Mouse (Mus musculus): ENCODE measurements around the gene Med12. TPM values are rescaled to one million over a fixed set of nuclear protein-coding genes. Genes with fewer than 3 reads are reported as not detected.

Med12 gene
- polyA plus RNA-seq, 1 experiment from 2014 or later = 43.1 TPM

DNA sequence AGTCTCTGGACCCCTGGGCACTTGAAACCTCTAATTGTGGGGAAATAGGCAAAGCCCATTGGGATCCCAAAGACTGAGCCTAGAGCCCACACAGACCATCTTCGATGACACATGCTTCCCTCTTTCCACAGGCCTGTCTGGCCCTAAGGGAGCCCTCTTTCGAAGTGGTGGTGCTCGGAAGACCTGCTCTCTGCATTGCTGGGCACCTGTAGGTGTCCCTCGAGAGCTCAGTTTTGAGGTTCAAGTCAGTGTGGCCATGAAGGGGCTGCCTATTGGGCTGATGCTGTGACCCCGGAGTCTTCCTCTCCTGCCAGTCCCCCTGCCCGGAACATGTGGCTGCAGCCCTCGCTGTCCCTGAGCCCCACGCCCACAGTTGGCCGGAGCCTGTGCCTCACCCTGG is 27.8 kb downstream of the Med12 start:
- Histone ChIP-seq H3K36me3 (peaks cover 12% of the 10 kb centered on the region), H3K9me3 (no peaks in the 10 kb centered on the region), H3K4me3 (no peak overlapping the region), H3K9ac (no peak overlapping the region), H3K4me2 (replicated peaks) (peak overlapping the region; percentile 62), H3K27ac (no peak overlapping the region; the same call in 1 of the 2 replicates), H3K4me1 (peaks cover 28% of the 10 kb centered on the region), H3K27me3 (peaks cover 16% of the 10 kb centered on the region)
- no peak for ATAC-seq (ENCODE audit: low FRiP score, low read depth)
- 77% methylated on average over 9 of the region's 9 CpGs for whole genome bisulfite sequencing

DNA sequence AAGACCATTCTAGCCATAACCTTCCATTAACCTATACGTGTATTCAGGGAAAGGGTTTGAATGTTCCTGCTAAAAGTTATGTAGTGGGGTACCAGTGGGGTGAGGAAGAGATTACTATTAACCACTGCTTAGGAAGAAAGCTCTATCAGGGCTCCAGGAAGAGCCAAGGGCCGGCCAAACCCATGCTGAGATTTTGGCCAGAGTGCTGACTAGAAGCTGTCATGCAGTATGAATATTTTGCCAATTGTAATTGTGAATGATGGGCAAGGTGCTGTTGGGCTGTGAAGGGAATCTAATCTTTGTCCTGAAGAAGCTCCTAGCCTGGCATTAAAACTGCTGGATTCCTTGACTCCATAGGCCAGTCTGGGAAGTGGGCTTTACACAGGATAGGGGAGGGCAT is 30.8 kb downstream of the Med12 start:
- H3K27me3 ChIP-seq = peaks cover 25% of the 10 kb centered on the region

GRCm38 (mm10) chrX:101309299-101309698 is 35.5 kb downstream of the Med12 start:
- Histone ChIP-seq H3K4me1 (no peaks in the 10 kb centered on the region), H3K27ac (no peak overlapping the region), H3K9me3 (no peaks in the 10 kb centered on the region), H3K9ac (no peak overlapping the region), H3K36me3 (peaks cover 10% of the 10 kb centered on the region), H3K4me3 (no peak overlapping the region), H3K4me2 (replicated peaks) (no peak overlapping the region), H3K27me3 (peaks cover 26% of the 10 kb centered on the region; the same call in 1 of the 2 replicates)
- WGBS = 92% methylated on average over 5 of the region's 5 CpGs
- no peak for ATAC-seq (ENCODE audit: low FRiP score, low read depth)

More for the DNA sequence above, 30.8 kb downstream of the Med12 start:
- Histone ChIP-seq H3K36me3 (peaks cover 6% of the 10 kb centered on the region; the same call in 1 of the 2 replicates), H3K27ac (no peak overlapping the region), H3K9ac (no peak overlapping the region), H3K4me2 (replicated peaks) (no peak overlapping the region), H3K4me3 (no peak overlapping the region), H3K4me1 (peaks cover 28% of the 10 kb centered on the region), H3K9me3 (no peaks in the 10 kb centered on the region)
- ATAC-seq (ENCODE audit: low FRiP score, low read depth) = no peak
- 50% methylated on average over 2 of the region's 2 CpGs for WGBS

DNA sequence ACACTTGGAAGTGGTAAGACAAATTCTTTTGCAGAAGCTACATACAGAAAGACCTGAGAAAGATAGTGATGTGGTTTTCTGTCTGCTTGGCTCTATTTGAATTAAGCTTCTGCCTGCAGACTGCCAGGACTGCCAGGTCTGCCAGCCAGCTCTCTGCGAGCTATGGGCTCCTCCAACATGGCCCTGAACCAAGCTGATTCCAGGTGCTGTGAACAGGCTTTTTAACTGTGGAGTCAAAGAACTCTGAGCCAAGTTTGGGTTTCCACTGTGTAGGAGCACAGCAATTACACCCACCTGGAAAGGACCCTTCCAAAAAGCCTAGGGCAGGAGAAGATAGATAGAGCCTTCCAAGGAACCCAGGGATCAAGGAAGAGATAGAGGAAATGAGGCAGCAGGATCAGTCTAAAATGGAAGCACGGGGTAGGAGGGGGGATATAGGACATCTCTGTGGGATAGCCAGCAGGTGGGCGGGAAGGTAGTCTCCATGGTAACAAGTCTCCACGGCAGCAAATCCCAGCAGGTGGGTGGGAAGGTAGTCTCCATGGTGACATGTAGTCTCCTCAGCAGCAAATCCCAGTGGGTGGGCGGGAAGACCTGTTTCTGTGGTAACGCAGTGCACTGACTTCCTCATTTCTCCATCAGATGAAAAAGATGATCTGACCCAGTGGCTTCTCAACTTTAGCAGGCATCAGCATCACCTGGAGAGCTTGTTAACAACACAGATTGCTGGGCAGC is 40.0 kb downstream of the Med12 start:
- H3K27me3 ChIP-seq = peaks cover 10% of the 10 kb centered on the region; the same call in 1 of the 2 replicates
- no peak for ATAC-seq (ENCODE audit: low FRiP score, low read depth)
- no peak overlapping the region for H3K4me2 ChIP-seq (replicated peaks)
- peaks cover 16% of the 10 kb centered on the region for H3K36me3 ChIP-seq
- no peak overlapping the region for H3K9ac ChIP-seq
- H3K9me3 ChIP-seq = no peaks in the 10 kb centered on the region
- H3K27ac ChIP-seq = no peak overlapping the region
- WGBS = 38% methylated on average over 6 of the region's 6 CpGs
- H3K4me3 ChIP-seq = no peak overlapping the region
- no peaks in the 10 kb centered on the region for H3K4me1 ChIP-seq

GRCm38 (mm10) chrX:101319775-101320174 is 45.9 kb downstream of the Med12 start:
- Histone ChIP-seq H3K4me1 (no peaks in the 10 kb centered on the region), H3K4me2 (replicated peaks) (no peak overlapping the region), H3K27ac (no peak overlapping the region), H3K36me3 (peaks cover 23% of the 10 kb centered on the region), H3K9me3 (no peaks in the 10 kb centered on the region), H3K9ac (no peak overlapping the region), H3K4me3 (no peak overlapping the region), H3K27me3 (peaks cover 3% of the 10 kb centered on the region; the same call in 1 of the 2 replicates)
- no peak for ATAC-seq (ENCODE audit: low FRiP score, low read depth)
- 92% methylated on average over 12 of the region's 12 CpGs for WGBS

GRCm38 (mm10) chrX:101325989-101326899 is 52.4 kb downstream of the Med12 start:
- Histone ChIP-seq H3K4me1 (no peaks in the 10 kb centered on the region), H3K4me3 (no peak overlapping the region), H3K27me3 (peaks cover 3% of the 10 kb centered on the region; the same call in 1 of the 2 replicates), H3K4me2 (replicated peaks) (no peak overlapping the region), H3K36me3 (no peaks in the 10 kb centered on the region), H3K9me3 (no peaks in the 10 kb centered on the region), H3K9ac (no peak overlapping the region), H3K27ac (no peak overlapping the region)
- ATAC-seq (ENCODE audit: low FRiP score, low read depth) = no peak
- WGBS = 55% methylated on average over 8 of the region's 8 CpGs

GRCm38 (mm10) chrX:101329372-101330028 is 55.7 kb downstream of the Med12 start:
- no peaks in the 10 kb centered on the region for H3K36me3 ChIP-seq
- H3K4me2 ChIP-seq (replicated peaks) = 0 out of 2 replicates have a peak overlapping the region, but pooled peaks have one; percentile 14
- no peak for ATAC-seq (ENCODE audit: low FRiP score, low read depth)
- WGBS = 15% methylated on average over 8 of the region's 10 CpGs
- H3K4me3 ChIP-seq = no peak overlapping the region
- no peaks in the 10 kb centered on the region for H3K4me1 ChIP-seq
- peak overlapping the region; percentile 33; the same call in 1 of the 2 replicates for H3K27ac ChIP-seq
- H3K9me3 ChIP-seq = no peaks in the 10 kb centered on the region
- no peak overlapping the region for H3K9ac ChIP-seq
- H3K27me3 ChIP-seq = peaks cover 11% of the 10 kb centered on the region; the same call in 1 of the 2 replicates

DNA sequence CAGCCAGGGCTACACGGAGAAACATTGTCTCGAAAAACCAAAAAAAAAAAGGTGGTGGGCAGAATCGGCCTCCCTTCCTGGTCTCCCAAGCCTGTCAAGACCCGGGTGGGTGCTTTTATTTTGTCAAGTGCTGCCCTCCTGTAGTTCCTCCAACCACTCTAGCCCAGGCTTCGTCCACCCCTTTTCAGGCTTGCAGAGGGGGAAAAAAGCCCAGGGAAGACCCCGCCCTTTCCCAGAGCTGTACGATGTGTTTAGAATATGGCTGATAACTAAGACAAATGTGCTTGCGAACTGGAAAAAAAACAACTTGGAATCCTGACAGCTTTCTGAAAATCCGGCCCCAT is 58.2 kb downstream of the Med12 start:
- Histone ChIP-seq H3K4me3 (peak overlapping the region; percentile 37), H3K27me3 (peaks cover 11% of the 10 kb centered on the region; the same call in 1 of the 2 replicates), H3K4me1 (no peaks in the 10 kb centered on the region), H3K9me3 (no peaks in the 10 kb centered on the region), H3K4me2 (replicated peaks) (peak overlapping the region; percentile 54), H3K9ac (peak overlapping the region; percentile 43; the same call in 1 of the 2 replicates), H3K36me3 (no peaks in the 10 kb centered on the region), H3K27ac (peak overlapping the region; percentile 89)
- 0 out of 2 replicates have a peak, but pooled peaks have one; percentile 37 for ATAC-seq (ENCODE audit: low FRiP score, low read depth)
- WGBS = 41% methylated on average over 9 of the region's 9 CpGs

DNA sequence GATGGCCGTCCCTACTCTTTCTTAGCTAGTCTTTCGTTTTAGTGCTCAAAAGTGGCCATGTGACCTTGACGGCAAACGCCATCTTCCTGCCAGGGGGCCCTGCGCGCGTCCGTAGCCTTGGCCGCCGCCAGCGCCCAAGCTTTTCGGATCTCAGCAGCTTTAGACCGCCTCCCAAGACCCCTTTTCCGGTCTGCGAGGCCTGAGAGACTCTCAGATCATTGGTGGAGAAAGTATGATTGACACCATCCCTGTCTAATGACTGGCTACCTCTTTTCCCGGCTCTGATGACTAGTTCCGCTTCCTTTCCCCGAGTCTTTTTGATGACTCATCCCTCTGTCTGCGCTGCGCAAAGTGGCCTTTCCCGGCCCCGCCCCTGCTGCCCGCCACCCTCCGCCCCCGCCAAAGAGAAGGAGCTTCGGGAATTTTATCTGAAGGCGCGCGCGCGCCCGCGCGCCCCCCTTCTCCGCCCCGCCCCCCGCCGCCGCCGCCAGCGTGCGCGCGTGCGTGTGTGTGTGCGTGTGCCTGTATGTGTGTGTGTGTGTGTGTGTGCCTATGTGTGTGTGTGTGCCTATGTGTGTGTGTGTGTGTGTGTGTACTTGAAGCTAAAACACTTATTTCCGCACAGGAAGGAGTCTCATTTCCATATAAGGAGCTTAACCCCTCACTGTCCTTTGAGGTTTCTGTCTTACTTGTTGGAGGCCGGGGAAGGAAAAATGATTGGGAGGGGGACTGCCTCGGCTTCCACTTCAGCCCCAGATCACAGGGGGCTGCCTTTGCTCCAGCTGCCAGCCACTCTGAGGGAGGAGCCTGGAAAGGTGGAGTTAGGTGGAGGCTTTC is 58.8 kb downstream of the Med12 start:
- H3K4me2 ChIP-seq (replicated peaks) = peak overlapping the region; percentile 59
- WGBS = 14% methylated on average over 46 of the region's 49 CpGs
- H3K27ac ChIP-seq = peak overlapping the region; percentile 89
- no peaks in the 10 kb centered on the region for H3K36me3 ChIP-seq
- peak; percentile 96 for ATAC-seq (ENCODE audit: low FRiP score, low read depth)
- H3K27me3 ChIP-seq = peaks cover 11% of the 10 kb centered on the region; the same call in 1 of the 2 replicates
- H3K4me3 ChIP-seq = peak overlapping the region; percentile 37
- H3K4me1 ChIP-seq = no peaks in the 10 kb centered on the region
- H3K9ac ChIP-seq = peak overlapping the region; percentile 45
- H3K9me3 ChIP-seq = no peaks in the 10 kb centered on the region

DNA sequence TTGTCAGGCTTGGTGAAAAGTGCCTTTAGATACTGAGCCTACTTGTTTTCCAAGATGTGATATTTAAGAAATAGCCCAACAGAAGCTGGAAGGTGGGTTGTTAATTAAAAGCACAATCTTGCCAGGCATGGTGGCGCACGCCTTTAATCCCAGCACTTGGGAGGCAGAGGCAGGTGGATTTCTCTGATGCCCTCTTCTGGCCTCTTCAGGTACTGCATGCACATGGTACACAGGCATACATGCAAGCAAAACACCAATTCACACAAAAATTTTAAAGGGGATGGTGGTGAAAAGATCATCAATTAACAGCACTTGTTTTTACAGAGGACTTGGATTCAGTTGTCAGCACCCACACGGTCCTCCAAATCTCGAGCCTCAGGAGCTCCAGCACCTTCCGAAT is 60.8 kb downstream of the Med12 start:
- Histone ChIP-seq H3K4me3 (no peak overlapping the region), H3K9me3 (no peaks in the 10 kb centered on the region), H3K27me3 (peaks cover 13% of the 10 kb centered on the region; the same call in 1 of the 2 replicates), H3K9ac (no peak overlapping the region), H3K27ac (no peak overlapping the region), H3K4me1 (no peaks in the 10 kb centered on the region), H3K36me3 (no peaks in the 10 kb centered on the region), H3K4me2 (replicated peaks) (no peak overlapping the region)
- WGBS = 91% methylated on average over 5 of the region's 5 CpGs
- no peak for ATAC-seq (ENCODE audit: low FRiP score, low read depth)

DNA sequence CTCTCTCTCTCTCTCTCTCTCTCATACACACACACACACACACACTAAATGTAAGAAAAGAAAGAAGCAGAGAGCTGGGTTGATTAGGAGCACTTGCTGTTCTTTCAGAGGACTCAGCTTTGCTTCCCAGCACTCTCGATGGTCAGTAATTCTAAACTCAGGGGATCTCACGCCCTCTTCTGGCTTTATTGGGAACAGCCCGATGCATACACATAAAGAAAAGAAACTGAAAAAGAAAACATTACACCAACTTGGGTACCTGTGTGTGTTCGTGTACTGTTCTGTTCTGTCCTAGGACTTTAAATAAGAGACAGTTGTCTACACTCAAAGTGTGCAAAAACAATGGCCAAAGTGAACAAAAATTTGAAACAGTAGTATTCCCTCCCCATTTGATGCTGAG is 64.8 kb downstream of the Med12 start:
- H3K9ac ChIP-seq = no peak overlapping the region
- H3K4me1 ChIP-seq = no peaks in the 10 kb centered on the region
- H3K27me3 ChIP-seq = 0 out of 2 replicates have a peak, but pooled peaks cover 2% of the 10 kb centered on the region
- no peaks in the 10 kb centered on the region for H3K36me3 ChIP-seq
- H3K27ac ChIP-seq = no peak overlapping the region
- no peak overlapping the region for H3K4me3 ChIP-seq
- no peak overlapping the region for H3K4me2 ChIP-seq (replicated peaks)
- 51% methylated on average over 4 of the region's 4 CpGs for whole genome bisulfite sequencing
- no peak for ATAC-seq (ENCODE audit: low FRiP score, low read depth)
- no peaks in the 10 kb centered on the region for H3K9me3 ChIP-seq
